ENCODE assay signal across 28 mouse cellular contexts in the genomic region with DNA sequence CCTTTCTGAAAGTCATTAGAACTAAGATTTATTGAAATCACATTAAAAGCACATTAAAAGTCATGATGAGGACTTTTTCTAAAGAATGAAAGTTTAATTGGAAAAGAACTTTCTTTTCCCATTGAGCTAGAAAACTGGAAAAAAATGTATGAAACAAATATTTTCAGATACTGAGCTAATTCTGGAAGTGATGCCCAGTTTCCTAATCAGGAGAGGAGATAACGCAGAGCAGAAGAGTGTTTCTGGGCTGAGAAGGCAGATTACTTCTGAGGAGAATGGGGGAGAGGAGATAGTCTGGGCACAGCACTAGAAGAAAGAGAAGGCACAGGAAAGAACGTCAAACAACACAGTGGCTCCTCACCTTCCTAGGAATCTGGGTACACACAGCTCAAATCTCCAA.
"Had no signal": no experiment of that assay in that cellular context is flagged by ENCODE, and none has a peak within 500 bp of the region (broad histone marks: within the 10 kb centered on the region; RNA-seq: fewer than 3 reads in every experiment).

No protein-coding gene starts in this region.

- H3K4me1 ChIP-seq: limb, embryonic 10.5 days; limb, embryonic 12.5 days; limb, embryonic 15.5 days; liver, embryonic 12.5 days; liver, embryonic 13.5 days; liver, embryonic 15.5 days; lung, embryonic 15.5 days; megakaryocyte, embryonic 14.5 days; midbrain, embryonic 10.5 days; midbrain, embryonic 12.5 days; midbrain, embryonic 13.5 days; midbrain, embryonic 15.5 days; neural tube, embryonic 12.5 days had no signal

- DNase-seq: left cerebral cortex, postnatal 4 days; liver; liver, embryonic 13.5 days; liver, postnatal 0 days; lung, adult 18-20 months; lung, adult 2 months; lung, embryonic 14.5 days; lung, postnatal 10 days; lung, postnatal 14 days; lung, postnatal 36 days; lung, postnatal 4 days; midbrain, embryonic 14.5 days had no signal

- H3K9ac ChIP-seq: limb, embryonic 12.5 days; limb, embryonic 13.5 days; limb, embryonic 15.5 days; liver, embryonic 12.5 days; liver, embryonic 13.5 days; liver, embryonic 14.5 days; liver, embryonic 15.5 days; liver, postnatal 0 days; lung, embryonic 14.5 days; lung, embryonic 15.5 days; midbrain, embryonic 12.5 days; midbrain, embryonic 13.5 days; midbrain, embryonic 15.5 days; neural tube, embryonic 12.5 days had no signal

- H3K27me3 ChIP-seq: limb, embryonic 12.5 days; limb, embryonic 13.5 days; limb, embryonic 15.5 days; liver, embryonic 12.5 days; liver, embryonic 13.5 days; liver, embryonic 15.5 days; lung, embryonic 15.5 days; megakaryocyte, embryonic 14.5 days; midbrain, embryonic 12.5 days; midbrain, embryonic 13.5 days; midbrain, embryonic 15.5 days; neural tube, embryonic 12.5 days had no signal

- H3K4me3 ChIP-seq: limb, embryonic 10.5 days; limb, embryonic 12.5 days; limb, embryonic 13.5 days; limb, embryonic 15.5 days; liver, embryonic 12.5 days; liver, embryonic 13.5 days; liver, embryonic 15.5 days; lung, embryonic 15.5 days; megakaryocyte, embryonic 14.5 days; midbrain, embryonic 10.5 days; midbrain, embryonic 12.5 days; midbrain, embryonic 13.5 days; midbrain, embryonic 15.5 days; myocyte; neural tube, embryonic 12.5 days had no signal

- H3K9me3 ChIP-seq: limb, embryonic 10.5 days; limb, embryonic 12.5 days; limb, embryonic 15.5 days; liver, embryonic 12.5 days; liver, embryonic 13.5 days; liver, embryonic 15.5 days; lung, embryonic 15.5 days; midbrain, embryonic 12.5 days; midbrain, embryonic 13.5 days; midbrain, embryonic 15.5 days; neural tube, embryonic 12.5 days had no signal

- H3K36me3 ChIP-seq: limb, embryonic 10.5 days; limb, embryonic 12.5 days; limb, embryonic 13.5 days; limb, embryonic 15.5 days; liver, embryonic 12.5 days; liver, embryonic 13.5 days; liver, embryonic 15.5 days; lung, embryonic 15.5 days; midbrain, embryonic 10.5 days; midbrain, embryonic 12.5 days; midbrain, embryonic 13.5 days; midbrain, embryonic 15.5 days; neural tube, embryonic 12.5 days had no signal

- H3K27ac ChIP-seq: limb, embryonic 10.5 days; limb, embryonic 12.5 days; limb, embryonic 13.5 days; limb, embryonic 15.5 days; liver, embryonic 12.5 days; liver, embryonic 13.5 days; liver, embryonic 14.5 days; liver, embryonic 15.5 days; lung, embryonic 15.5 days; macrophage; midbrain, embryonic 10.5 days; midbrain, embryonic 12.5 days; midbrain, embryonic 13.5 days; midbrain, embryonic 15.5 days; neural tube, embryonic 12.5 days had no signal
